Mouse (Mus musculus): ENCODE data around the gene Mrps25. TPM values are rescaled to one million over a fixed set of nuclear protein-coding genes. Genes with fewer than 3 reads are reported as not detected.

Gene Mrps25
- 10 to 100 TPM; 48.7 to 58.2 TPM for polyA plus RNA-seq (2017; shearing (Covaris generic))

- peak; percentile 77 for ATAC-seq
Measured at GRCm38 (mm10) chr6:92183621-92184131, at the start of gene Mrps25. Gene Mrps25 (minus strand): TSS chr6:92184033.

- ATAC-seq = no peak
Measured at GRCm38 (mm10) chr6:92231762-92232161, 47.9 kb upstream of the Mrps25 start.

DNA sequence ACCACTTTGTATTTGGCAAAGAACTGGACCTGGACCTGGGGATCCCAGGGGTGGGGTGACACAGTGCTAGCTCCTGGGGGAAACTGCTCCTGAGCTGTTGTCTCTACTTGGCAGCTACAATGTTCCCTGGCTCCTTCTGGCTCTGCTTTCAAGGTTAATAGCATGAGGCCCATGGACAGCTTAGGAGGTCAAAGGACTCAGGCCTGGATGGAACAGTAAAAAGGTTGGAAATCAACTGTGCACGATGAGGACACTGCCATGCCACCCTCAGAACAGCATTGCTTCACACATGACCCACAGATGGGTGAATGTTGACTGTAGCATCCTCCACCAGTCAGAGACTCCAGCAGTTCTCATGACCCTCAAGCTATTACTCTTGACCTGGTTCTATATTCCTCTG lies 47.5 kb upstream of the Mrps25 start:
- ATAC-seq = no peak

DNA sequence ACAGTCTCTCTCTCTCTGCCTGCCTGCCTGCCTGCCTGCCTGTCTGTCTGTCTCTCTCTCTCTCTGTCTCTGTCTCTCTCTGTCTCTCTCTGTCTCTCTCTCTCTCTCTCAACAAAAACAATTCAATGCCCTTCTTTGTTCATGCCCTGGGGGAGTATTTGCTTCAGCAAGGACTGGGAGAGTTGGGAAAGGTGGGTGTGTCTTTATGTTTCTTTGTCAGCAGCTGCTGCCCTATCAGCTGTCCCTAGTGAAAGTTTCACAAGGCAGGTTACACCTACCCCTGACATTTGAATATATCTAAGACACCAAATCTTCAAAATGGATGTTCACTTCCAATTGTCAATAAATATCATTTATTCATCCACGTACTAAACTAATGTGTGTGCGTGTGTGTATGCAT lies 45.8 kb upstream of the Mrps25 start:
- no peak for ATAC-seq

DNA sequence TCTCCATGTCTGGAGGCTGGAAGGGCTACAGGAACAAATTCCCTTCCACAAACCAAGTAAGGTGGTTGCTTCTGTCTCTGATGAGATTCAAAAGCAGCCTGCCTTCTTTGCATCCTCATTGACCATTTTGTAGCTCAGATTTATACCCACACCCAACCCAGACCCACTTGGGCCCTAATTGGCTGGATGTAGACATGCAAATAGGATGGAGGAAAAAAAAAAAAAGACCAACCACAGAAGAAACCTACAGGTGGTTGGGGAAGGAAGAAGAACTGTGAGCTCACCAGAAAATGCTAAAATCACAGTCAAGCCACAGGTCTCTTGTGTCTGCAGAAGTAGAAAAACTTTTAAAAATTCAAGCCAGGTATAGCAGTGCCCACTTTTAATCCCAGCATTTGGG lies 45.3 kb upstream of the Mrps25 start:
- ATAC-seq = no peak

DNA sequence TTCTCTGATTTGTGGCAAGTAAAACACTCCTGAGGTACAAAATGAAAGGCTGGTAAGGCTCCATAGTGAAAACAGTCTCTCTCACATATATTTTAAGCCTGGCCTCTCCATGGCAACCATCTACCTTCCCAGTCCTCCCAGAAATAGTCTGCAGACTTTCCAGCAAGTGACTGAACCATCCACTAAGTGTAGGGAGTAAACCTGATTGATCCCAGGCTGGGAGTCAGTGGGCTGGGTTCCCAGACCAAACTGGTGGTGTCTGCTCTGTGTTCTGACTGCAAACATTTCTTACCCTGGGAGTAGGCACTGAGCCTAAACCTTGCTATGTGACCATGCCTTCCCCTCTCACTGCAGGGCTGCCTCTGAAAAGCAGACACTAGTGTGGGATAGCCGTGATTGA lies 41.1 kb upstream of the Mrps25 start:
- no peak for ATAC-seq

DNA sequence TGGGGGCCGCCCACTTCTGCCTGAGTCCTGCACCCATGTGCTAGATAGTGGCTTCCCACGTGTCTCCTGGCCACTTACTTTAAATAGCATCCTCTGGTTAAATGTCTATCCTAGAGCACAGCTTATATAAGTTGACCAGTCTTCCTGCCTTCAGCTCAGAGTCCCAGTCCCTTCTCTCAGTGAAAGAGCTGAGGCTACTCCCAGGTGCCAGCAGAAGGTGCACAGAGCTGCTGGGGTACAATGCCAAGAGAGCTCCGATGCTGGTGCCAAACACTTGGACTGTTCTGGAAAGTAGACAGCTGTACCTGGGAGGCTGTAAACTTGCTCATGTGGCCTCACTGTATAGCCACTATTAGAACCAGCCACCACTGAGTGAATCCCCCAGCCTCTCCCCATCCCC lies 38.2 kb upstream of the Mrps25 start:
- ATAC-seq = no peak

- no peak for ATAC-seq
Measured at GRCm38 (mm10) chr6:92221604-92222003, 37.8 kb upstream of the Mrps25 start.

- no peak for ATAC-seq
Measured at GRCm38 (mm10) chr6:92219445-92219844, 35.6 kb upstream of the Mrps25 start.

DNA sequence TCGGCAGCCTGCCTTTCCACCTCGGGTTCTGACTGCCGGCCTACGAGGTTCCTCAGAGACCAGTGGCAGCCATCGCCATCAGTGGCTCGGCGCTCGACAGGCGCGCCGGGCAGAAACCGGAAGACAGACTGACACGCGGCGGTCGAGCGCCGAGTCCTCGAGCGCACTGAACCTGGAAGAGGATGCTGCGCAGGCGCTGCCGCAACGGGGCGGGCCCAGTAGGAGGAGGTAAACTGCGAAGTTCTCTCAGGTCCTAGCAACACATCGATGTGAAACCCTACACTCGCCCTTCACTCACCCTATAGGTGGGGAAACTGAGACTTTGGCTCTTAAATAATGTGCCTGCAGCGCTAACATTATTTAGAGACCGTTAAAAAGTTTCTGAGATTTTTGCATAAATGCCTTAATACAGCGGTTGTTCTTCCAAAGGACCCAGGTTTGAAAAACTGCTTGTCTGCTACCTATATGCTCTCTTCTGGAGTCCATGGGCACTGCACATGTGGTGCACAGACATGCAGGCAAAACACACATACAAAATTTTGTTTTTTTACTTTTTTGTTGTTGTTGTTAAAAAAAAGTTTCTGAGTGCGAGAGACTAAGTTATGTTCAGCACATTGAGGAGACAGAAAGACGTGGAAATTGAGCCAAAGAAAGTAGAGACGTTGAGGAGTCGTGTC lies 31.1 kb upstream of the Mrps25 start, which contains the start of gene Rbsn:
Gene Rbsn, minus strand, starts transcription at position 153 of the 677 bp plus-strand sequence.
- peak; percentile 99 for ATAC-seq

DNA sequence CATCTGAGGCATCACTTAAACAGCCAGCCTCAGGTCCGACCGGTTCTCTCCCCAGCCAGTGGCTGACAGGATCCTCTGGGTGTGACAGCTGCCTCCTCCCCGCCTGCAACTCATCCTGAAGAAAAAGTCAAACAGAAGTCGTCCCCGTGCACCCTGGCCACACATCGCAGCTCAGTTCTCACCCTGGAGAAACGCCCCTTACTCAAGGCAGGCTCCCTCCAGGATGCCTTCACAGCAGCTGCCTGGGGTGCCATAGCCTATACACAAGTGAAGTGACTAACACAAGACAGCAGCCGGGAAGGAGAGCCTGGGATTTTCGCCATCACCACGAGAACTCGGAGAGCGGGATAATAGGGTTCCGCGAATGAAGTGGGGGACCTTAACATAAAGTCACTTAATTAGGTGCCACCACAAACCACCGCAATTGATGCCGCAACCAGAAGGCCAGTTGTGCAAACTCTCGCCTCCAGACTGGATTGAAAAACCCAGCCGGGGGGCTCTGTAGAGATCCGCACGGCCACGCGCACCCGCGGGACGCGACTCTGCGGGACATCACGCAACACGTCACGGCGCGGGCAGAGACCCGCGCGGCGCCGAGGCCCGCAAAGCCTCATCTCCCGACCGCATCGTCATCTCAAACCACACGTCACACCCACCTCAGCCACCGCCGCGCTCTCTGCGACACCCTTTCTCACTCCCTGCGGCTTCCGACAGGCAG lies 30.4 kb upstream of the Mrps25 start:
- ATAC-seq = peak; percentile 33

DNA sequence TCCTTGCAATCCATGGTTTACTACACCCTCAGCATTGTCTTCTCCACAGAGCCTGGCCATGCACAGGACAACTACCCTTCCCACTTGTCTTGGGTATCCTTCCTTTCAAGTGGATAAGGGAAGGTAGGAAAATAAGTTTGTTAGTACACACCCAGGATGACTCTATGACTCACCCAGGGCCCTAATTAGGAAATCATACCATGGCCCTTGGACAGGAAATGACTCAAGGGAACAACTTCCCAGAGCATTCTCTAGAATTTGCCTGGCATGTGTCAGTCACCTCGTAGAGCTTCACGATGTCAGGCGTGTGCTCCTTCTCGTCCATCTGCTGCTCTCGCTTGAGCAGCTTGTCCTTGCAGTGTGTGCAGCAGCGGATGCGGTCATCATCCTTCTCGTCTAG lies 15.6 kb upstream of the Mrps25 start:
- no peak for ATAC-seq

GRCm38 (mm10) chr6:92184178-92184577 lies 345 bp upstream of the Mrps25 start:
- ATAC-seq = peak; percentile 40

- no peak for ATAC-seq
Measured at GRCm38 (mm10) chr6:92176450-92176849, 7.4 kb downstream of the Mrps25 start.

DNA sequence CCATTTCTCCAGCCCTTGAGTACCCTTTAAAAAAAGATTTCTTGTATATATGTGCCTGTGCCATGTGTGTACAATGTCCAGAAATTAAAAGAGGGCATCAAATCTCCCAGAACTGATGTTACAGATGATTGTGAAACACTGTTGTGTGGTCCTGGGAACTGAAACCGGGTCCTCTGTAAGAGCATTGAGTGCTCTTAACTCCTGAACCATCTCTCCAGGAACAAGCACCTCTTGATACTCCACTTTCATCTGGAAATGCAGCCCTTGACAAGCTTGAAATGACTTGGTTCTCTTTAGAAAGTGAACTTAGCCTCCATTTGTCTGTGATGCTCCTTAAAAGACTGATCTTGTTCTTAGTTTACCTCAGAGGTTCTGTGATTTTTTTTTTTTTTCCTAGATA lies 21.1 kb downstream of the Mrps25 start:
- ATAC-seq = no peak

- ATAC-seq = no peak
Measured at GRCm38 (mm10) chr6:92158801-92159200, 25.0 kb downstream of the Mrps25 start.

- no peak for ATAC-seq
Measured at GRCm38 (mm10) chr6:92153774-92154173, 30.1 kb downstream of the Mrps25 start.

DNA sequence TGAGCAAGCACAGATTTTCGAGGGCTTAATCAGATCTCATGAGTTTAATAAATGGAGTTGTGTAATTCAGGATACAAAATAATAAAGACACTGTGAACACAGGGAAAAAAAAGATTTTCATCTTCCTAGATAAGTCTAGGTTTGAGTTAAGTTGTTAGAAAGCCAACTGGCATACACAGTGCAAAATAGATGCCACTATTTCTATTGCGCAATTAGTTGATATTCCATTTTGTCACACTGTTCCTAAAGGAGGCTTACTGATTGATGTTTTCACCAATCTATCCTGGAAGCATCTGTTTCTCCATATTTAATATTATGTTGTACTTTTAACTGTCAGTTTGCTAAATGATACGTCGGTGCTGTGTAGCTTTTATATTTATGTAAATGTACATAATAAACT lies 38.0 kb downstream of the Mrps25 start:
- ATAC-seq = no peak

GRCm38 (mm10) chr6:92136356-92136755 lies 47.5 kb downstream of the Mrps25 start:
- ATAC-seq = no peak

DNA sequence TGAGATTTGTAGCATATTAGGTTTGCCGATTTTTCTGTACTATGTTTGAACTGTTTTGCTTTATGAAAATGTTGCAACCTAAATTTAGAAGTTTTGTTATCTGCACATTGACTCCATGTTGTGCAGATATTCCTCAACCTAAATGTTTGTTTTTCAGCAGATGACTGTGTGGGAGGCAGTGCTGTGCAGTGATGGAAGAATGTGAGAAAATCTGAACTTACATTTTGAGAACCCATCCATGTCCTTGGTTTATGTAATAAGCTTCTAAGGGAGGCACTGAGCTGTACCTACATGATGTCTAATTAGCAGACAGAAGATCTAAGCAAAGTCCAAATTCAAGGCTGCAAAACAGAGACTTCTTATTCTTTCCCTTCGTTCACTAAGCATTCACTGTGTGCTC lies 50.2 kb downstream of the Mrps25 start:
- no peak for ATAC-seq

GRCm38 (mm10) chr6:92132021-92132911 lies 51.6 kb downstream of the Mrps25 start:
- peak; percentile 69 for ATAC-seq

DNA sequence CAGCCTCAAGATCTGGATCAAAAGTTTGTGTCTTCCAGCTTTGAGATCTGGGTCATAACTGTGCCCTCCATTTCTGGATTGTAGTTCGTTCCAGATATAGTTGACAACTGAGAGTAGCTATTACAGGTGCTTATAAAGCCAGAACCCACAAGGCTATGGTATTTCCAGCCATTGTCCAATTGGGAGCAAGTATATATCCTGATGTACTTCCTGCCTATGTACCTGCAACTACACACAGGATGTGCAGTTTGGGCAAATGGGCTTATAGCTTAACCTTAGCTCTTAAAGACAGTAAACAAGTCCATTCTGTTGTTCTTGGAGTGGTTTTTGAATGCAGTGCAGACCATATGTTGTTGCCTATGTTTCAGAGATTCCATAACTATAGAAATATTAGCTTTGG lies 52.4 kb downstream of the Mrps25 start:
- ATAC-seq = peak; percentile 81

- ATAC-seq = no peak
Measured at GRCm38 (mm10) chr6:92126861-92127468, 56.9 kb downstream of the Mrps25 start.

Data from CD4-positive, CD25-positive, alpha-beta regulatory T cell, adult 4 months (primary cell).